Mouse (Mus musculus) forebrain, embryonic 14.5 days (tissue): Measurements from ENCODE around the gene Otulin. TPM values are rescaled to one million over a fixed set of nuclear protein-coding genes. Genes with fewer than 3 reads are reported as not detected.

ENCODE experiments used
- ATAC-seq: fragments of 200-750 bp; cut with Nextera tagmentation; 2 replicates; pipeline ENCODE4 v1.8.0; 2017; ENCODE audit warnings: mild to moderate bottlenecking, moderate library complexity
- DNase-seq: peaks from one replicate; pipeline ENCODE4 v3.0.0-alpha.2; 2015; ENCODE audit warnings: low spot score
- H3K27ac ChIP-seq: fragments of 300-500 bp; sonication (generic); 2 replicates; pipeline ENCODE4 v1.5.1; 2014; ENCODE audit warnings: low read depth, mild to moderate bottlenecking, control low read depth, low read length, moderate library complexity
- H3K27me3 ChIP-seq: fragments of 300-500 bp; sonication (generic); replicated peaks from 2 replicates; pipeline ENCODE4 v1.6.1; 2014; ENCODE audit warnings: low read length, control low read depth, mixed read lengths; ENCODE audit not compliant: control insufficient read depth, insufficient read depth
- H3K36me3 ChIP-seq: fragments of 300-500 bp; sonication (generic); 2 replicates; pipeline ENCODE4 v1.6.1; 2014; ENCODE audit warnings: low read length, control low read depth; ENCODE audit not compliant: control insufficient read depth, insufficient read depth
- H3K4me1 ChIP-seq: fragments of 300-500 bp; sonication (generic); 2 replicates; pipeline ENCODE4 v1.6.1; 2014; ENCODE audit warnings: antibody characterized with exemption, low read length, control low read depth; ENCODE audit not compliant: control insufficient read depth, insufficient read depth
- H3K4me2 ChIP-seq: fragments of 300-500 bp; sonication (generic); 2 replicates; pipeline ENCODE4 v1.6.1; 2014; ENCODE audit warnings: mild to moderate bottlenecking, control low read depth, low read length
- H3K4me3 ChIP-seq: fragments of 300-500 bp; sonication (generic); 2 replicates; pipeline ENCODE4 v1.5.1; 2014; ENCODE audit warnings: low read depth, low read length, control low read depth
- H3K9ac ChIP-seq: fragments of 300-500 bp; sonication (generic); 2 replicates; pipeline ENCODE4 v1.6.1; 2014; ENCODE audit warnings: mild to moderate bottlenecking, low read length, control low read depth, moderate library complexity
- H3K9me3 ChIP-seq: fragments of 300-500 bp; sonication (generic); replicated peaks from 2 replicates; pipeline ENCODE4 v1.6.1; 2016; ENCODE audit warnings: low read length, control low read depth, mixed read lengths; ENCODE audit not compliant: control insufficient read depth
- WGBS: fragments of 180-500 bp; shearing (Covaris S2); extraction: QIAGEN DNeasy Blood & Tissue Kit; methylation state at CpG from one replicate; pipeline ENCODE4 v1.1.7; 2014; 5-methylcytosine and 5-hydroxymethylcytosine counted together
- polyA plus RNA-seq: library from polyadenylated mRNA; unstranded; fragments of >200 nt; fragmentation: Nextera tagmentation; extraction: Ambion mirVana; gene quantifications from 2 replicates; pipeline ENCODE4 v1.2.1, GENCODE M21; 2014

The Otulin gene
- polyA plus RNA-seq, 1 experiment from 2014 or later = 36.0 TPM

- Histone ChIP-seq H3K4me2 (no peak overlapping the region), H3K4me1 (no peaks in the 10 kb centered on the region), H3K27me3 (no peaks in the 10 kb centered on the region), H3K36me3 (no peaks in the 10 kb centered on the region), H3K9me3 (no peaks in the 10 kb centered on the region), H3K27ac (no peak overlapping the region), H3K4me3 (no peak overlapping the region), H3K9ac (no peak overlapping the region)
- DNase-seq (no peak), ATAC-seq (no peak)
- 83% methylated on average over 3 of the region's 3 CpGs for WGBS
Observed at GRCm38 (mm10) chr15:27533036-27533435, 97.5 kb downstream of the Otulin start.

- 46% methylated on average over 4 of the region's 4 CpGs for WGBS
- no peak overlapping the region for H3K4me3 ChIP-seq
- H3K4me2 ChIP-seq = no peak overlapping the region
- H3K4me1 ChIP-seq = no peaks in the 10 kb centered on the region
- no peak for ATAC-seq
- H3K27me3 ChIP-seq = no peaks in the 10 kb centered on the region
- no peaks in the 10 kb centered on the region for H3K36me3 ChIP-seq
- no peak for DNase-seq
- no peaks in the 10 kb centered on the region for H3K9me3 ChIP-seq
- no peak overlapping the region for H3K27ac ChIP-seq
- no peak overlapping the region for H3K9ac ChIP-seq
Observed at GRCm38 (mm10) chr15:27530023-27530422, 100.5 kb downstream of the Otulin start.

- no peaks in the 10 kb centered on the region for H3K4me1 ChIP-seq
- no peak overlapping the region for H3K4me3 ChIP-seq
- no peak overlapping the region for H3K9ac ChIP-seq
- WGBS = 87% methylated on average over 4 of the region's 4 CpGs
- H3K4me2 ChIP-seq = no peak overlapping the region
- no peak for DNase-seq
- no peaks in the 10 kb centered on the region for H3K9me3 ChIP-seq
- no peak for ATAC-seq
- no peaks in the 10 kb centered on the region for H3K36me3 ChIP-seq
- H3K27me3 ChIP-seq = no peaks in the 10 kb centered on the region
- no peak overlapping the region for H3K27ac ChIP-seq
Observed at GRCm38 (mm10) chr15:27528896-27529295, 101.6 kb downstream of the Otulin start.

- no peak overlapping the region for H3K4me2 ChIP-seq
- ATAC-seq = no peak
- WGBS = 90% methylated on average over 12 of the region's 12 CpGs
Observed at GRCm38 (mm10) chr15:27525233-27526005, 105.1 kb downstream of the Otulin start.

GRCm38 (mm10) chr15:27519857-27520256, 110.6 kb downstream of the Otulin start:
- H3K9ac ChIP-seq = no peak overlapping the region
- no peaks in the 10 kb centered on the region for H3K9me3 ChIP-seq
- H3K4me3 ChIP-seq = no peak overlapping the region
- no peak overlapping the region for H3K4me2 ChIP-seq
- no peaks in the 10 kb centered on the region for H3K36me3 ChIP-seq
- no peaks in the 10 kb centered on the region for H3K27me3 ChIP-seq
- WGBS = 94% methylated on average over 7 of the region's 7 CpGs
- DNase-seq = no peak
- ATAC-seq = no peak
- H3K4me1 ChIP-seq = no peaks in the 10 kb centered on the region
- no peak overlapping the region for H3K27ac ChIP-seq

More at GRCm38 (mm10) chr15:27525233-27526005, 105.1 kb downstream of the Otulin start:
- Histone ChIP-seq H3K36me3 (no peaks in the 10 kb centered on the region), H3K27me3 (no peaks in the 10 kb centered on the region), H3K4me1 (no peaks in the 10 kb centered on the region), H3K4me3 (no peak overlapping the region), H3K9ac (no peak overlapping the region), H3K9me3 (no peaks in the 10 kb centered on the region), H3K27ac (no peak overlapping the region)
- DNase-seq = no peak

- Histone ChIP-seq H3K9ac (no peak overlapping the region), H3K27ac (no peak overlapping the region), H3K9me3 (no peaks in the 10 kb centered on the region), H3K4me3 (no peak overlapping the region), H3K4me2 (no peak overlapping the region), H3K27me3 (no peaks in the 10 kb centered on the region), H3K36me3 (no peaks in the 10 kb centered on the region), H3K4me1 (no peaks in the 10 kb centered on the region)
- WGBS = 87% methylated on average over 8 of the region's 8 CpGs
- DNase-seq (no peak), ATAC-seq (no peak)
Observed at GRCm38 (mm10) chr15:27518026-27518425, 112.5 kb downstream of the Otulin start.

- ATAC-seq (no peak), DNase-seq (no peak)
- H3K27ac ChIP-seq = no peak overlapping the region
- WGBS = 14% methylated on average over 1 of the region's 1 CpGs
- H3K4me1 ChIP-seq = no peaks in the 10 kb centered on the region
- H3K4me2 ChIP-seq = no peak overlapping the region
- no peak overlapping the region for H3K4me3 ChIP-seq
- no peaks in the 10 kb centered on the region for H3K9me3 ChIP-seq
- no peaks in the 10 kb centered on the region for H3K36me3 ChIP-seq
- H3K9ac ChIP-seq = no peak overlapping the region
- no peaks in the 10 kb centered on the region for H3K27me3 ChIP-seq
Observed at GRCm38 (mm10) chr15:27516927-27517326, 113.6 kb downstream of the Otulin start.

GRCm38 (mm10) chr15:27508982-27509381, 121.5 kb downstream of the Otulin start:
- H3K27me3 ChIP-seq = no peaks in the 10 kb centered on the region
- DNase-seq (no peak), ATAC-seq (no peak)
- no peak overlapping the region for H3K4me2 ChIP-seq
- H3K36me3 ChIP-seq = no peaks in the 10 kb centered on the region
- 97% methylated on average over 17 of the region's 17 CpGs for WGBS
- H3K4me3 ChIP-seq = no peak overlapping the region
- no peak overlapping the region for H3K9ac ChIP-seq
- no peak overlapping the region for H3K27ac ChIP-seq
- H3K4me1 ChIP-seq = no peaks in the 10 kb centered on the region
- H3K9me3 ChIP-seq = no peaks in the 10 kb centered on the region

GRCm38 (mm10) chr15:27508169-27508568, 122.3 kb downstream of the Otulin start:
- WGBS = 94% methylated on average over 7 of the region's 7 CpGs
- no peak overlapping the region for H3K4me2 ChIP-seq
- H3K9me3 ChIP-seq = no peaks in the 10 kb centered on the region
- no peak overlapping the region for H3K27ac ChIP-seq
- no peak for DNase-seq
- H3K36me3 ChIP-seq = no peaks in the 10 kb centered on the region
- H3K27me3 ChIP-seq = no peaks in the 10 kb centered on the region
- no peaks in the 10 kb centered on the region for H3K4me1 ChIP-seq
- ATAC-seq = no peak
- no peak overlapping the region for H3K9ac ChIP-seq
- no peak overlapping the region for H3K4me3 ChIP-seq
